Mouse (Mus musculus) adrenal gland, postnatal 4 days (tissue): ENCODE results near the gene Dnajc6. TPM values are rescaled to one million over a fixed set of nuclear protein-coding genes. Genes with fewer than 3 reads are reported as not detected.

Experiments
- DNase-seq, 2 experiments: peaks; one replicate each; pipeline ENCODE4 v3.0.0; 2021 to 2022; ENCODE audit warnings: low spot score in 2 of 2, mixed read lengths in 2 of 2
- total RNA-seq, 2 experiments: library from RNA; stranded (reverse); gene quantifications; 2 replicates each; pipeline ENCODE4 v1.2.3; 2021

The Dnajc6 gene
- total RNA-seq, 2 experiments from 2014 or later = 8.6 to 11.7 TPM

DNA sequence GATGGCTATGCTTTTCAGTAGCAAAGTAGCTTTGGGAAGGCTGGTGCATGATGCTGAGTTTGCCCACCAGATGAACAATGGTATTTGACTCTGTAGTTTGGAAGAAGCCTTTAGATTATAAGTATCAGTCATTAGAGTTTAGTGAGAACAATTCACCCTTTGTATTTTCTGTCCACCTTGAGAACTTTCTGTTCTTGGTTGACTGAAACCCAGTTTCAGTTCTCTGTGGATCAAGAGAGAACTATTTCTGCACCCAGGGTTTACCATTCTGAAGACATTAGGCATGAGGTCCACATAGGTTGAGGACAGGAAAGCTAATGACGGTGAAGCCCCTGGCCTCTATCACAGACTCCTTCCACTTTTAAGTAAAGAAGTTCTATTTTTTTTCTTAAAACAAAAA, 141.0 kb downstream of the Dnajc6 start:
- DNase-seq = no peak

DNA sequence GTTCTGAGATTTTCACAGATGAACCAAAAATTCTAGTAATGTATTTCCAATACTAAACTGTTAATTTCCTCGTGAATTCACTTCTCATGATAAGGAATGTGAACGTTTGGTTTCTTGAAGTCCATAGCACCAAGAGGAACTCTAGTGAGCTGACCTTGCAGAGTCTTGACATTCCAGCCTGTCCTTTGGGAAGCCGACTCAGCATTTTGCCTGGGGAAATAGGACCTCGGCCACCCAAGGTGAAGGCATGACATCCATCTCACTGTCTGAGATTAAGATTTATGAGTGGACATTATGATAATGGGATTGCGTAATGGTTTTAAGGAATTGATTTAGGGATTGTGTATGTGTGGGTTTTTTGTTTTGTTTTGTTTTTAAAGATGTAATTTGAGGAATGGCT, 144.2 kb downstream of the Dnajc6 start:
- DNase-seq = no peak

DNA sequence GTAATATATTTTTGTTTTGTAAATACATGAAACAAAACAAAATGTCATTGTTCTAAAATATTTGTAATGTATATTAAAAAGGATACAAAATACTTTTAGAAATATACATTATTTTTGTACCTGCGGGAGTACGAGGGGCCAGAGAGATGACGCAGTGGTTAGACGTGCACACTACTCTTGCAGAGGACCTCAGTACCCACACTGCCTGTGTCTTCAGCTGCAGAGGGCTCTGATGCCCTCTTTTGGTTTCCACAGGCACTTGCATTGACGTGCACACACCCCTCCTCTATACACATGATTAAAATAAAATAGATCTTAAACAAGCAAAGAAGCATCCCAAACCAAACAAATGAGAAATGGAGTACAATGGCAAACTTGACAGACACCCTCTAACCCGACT, 146.3 kb downstream of the Dnajc6 start:
- DNase-seq = no peak

DNA sequence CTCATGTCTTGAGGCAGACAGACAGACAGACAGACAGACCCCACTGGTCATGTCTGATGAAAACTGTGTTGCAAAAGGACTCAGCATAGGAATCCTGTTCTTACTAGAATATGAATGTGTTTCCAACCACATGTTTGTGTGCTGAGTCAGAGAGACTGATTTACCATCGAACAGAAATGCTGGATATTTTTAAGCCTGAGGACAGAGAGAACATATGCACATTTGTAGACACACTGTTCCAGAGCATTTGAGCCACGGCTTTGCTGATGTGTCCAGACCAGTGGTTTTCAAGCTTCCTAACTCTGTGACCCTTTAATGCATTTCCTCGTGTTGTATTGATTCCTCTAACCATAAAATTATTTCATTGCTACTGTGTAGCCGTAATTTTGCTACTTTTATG, 146.8 kb downstream of the Dnajc6 start:
- no peak for DNase-seq

DNA sequence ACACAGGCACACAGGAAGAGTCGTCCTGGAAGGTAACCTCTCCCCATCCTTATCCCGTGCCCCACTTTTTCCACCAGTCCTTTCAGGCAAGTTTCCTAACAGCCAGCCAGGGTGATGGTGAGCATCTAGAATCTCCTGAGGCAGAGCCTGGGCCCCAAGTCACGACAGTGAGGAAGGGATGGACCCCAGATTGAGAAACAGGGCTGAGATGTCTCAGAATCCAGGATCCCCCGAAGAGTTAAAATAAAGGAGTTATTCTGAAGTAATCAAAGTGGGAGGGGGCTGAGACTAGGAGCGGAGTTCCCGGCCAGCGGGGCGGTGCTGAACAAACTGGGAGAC, 150.4 kb downstream of the Dnajc6 start:
- DNase-seq = no peak

DNA sequence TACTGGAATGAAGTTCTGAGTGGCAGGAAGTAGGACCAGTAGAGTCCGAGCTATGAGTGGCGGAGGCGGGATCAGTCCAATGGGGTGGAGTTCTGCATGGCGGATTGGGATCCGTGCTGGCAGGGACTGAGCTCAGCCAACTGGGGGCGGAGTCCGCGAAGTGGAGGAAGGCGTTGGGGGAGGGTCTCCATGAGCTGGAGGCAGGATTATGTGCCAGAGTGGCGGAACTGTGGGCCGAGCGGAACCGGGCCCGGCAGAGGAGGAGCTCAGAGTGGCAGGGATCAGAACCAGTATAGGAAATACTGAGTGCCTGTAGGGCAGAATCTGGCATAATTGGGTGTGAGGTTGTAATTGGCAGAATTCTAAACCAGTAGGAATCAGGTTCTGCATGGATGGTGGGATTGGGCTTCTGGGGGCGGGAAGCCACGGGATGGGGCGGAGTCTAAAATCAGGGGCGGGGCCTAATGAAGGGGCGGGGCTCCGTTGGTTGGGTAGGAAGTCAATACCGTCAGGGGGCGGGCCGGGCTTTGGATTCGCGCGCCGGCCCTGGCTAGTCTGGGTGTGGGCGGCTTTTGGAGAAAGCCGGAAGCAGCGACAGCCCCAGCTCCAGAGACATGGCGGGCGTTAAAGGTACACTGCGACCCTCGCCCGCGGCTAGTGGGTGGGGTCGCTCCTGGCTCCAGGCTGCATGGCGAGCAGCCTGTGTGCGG, 150.9 kb downstream of the Dnajc6 start, which contains the start of gene Leprot:
TSS of gene Leprot (plus strand) at position 523 of the 710 bp plus-strand sequence.
- peak; percentile 87 to 97 for DNase-seq

DNA sequence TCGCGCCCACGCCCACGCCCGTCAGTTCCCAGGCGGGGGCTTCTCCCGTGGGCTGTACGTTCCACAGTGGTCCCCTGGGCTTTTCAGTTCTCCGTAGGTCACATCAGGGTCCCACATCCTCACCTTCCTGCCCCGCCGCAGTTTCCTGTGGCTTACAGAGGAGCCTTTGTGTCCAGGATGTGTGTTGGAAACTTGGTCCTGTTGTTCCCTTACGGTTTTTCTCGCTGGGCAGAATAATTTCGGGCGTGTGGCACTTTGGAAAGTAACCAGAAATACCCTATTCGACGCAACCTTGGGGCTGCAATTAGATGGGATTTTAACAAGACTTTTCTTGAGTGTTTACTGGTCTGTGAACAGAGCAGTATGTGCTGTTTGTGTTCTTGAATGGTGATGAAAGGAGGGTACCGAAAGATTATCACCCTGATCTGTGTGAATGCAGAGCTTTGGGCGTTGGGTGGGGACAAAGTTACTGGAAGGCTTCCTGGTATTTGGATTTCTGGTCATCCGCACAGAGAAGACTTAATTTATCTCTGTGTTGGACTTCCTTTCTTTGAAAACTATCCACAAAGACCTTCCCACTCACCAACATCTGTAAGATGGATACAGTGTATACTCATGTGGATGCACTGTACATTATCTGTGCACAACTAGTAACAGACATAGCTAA, 151.7 kb downstream of the Dnajc6 start:
- no peak for DNase-seq

DNA sequence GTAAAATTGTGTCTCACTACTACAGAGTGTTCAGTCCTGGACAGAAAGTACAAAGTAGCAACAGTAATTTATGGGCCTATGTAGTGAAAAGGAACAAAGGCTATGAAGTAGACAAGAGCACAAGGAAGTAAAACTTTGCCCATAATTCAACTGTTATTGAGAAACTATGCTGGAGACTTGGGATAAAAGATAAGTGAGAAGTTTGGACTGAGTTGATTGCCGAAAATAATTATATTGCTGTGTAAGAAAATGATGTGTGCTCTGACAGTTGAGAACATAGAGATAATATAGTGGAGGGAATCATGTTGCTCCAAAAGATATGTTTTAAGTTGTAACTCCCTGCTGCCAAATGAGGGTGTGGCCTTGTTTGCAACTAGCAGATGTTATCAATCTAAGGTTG, 152.3 kb downstream of the Dnajc6 start:
- no peak for DNase-seq

DNA sequence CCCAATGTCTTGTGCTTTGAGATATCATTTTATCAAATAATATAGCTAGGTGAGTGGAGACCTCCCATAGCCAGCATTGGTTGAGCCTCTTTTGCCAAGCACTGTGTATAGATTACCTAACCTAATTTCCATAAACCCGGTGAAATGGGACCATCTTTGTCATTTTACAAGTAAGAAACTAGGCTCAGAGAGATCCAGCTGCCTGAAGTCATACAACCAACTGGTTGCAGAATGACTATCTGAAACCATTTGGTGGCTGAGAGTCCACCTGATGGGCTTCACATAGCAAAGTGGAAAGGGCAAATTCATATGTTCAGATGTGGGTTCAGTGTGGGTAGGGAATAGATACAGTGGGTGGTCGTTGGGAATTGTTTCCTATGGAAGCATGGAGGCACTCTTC, 154.5 kb downstream of the Dnajc6 start:
- no peak for DNase-seq

DNA sequence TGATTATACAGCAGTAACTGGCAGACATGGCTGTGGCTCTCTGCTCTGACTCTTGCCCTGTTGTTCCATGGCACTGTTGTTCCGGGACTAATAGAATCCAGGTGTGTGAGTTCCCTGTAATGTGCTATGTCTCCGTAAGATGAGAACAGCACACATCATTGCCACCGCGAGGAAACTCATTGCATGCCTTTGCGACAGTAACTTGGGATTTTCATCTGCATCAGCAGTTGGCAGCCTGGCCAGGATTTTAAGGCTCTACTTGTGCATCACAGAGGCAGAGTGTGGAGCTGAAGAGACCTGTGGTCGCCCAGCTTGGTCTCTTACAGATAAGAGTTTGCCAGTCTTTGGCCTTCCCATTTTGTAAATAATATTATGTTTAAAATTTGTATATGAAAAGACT, 157.8 kb downstream of the Dnajc6 start:
- DNase-seq = no peak

DNA sequence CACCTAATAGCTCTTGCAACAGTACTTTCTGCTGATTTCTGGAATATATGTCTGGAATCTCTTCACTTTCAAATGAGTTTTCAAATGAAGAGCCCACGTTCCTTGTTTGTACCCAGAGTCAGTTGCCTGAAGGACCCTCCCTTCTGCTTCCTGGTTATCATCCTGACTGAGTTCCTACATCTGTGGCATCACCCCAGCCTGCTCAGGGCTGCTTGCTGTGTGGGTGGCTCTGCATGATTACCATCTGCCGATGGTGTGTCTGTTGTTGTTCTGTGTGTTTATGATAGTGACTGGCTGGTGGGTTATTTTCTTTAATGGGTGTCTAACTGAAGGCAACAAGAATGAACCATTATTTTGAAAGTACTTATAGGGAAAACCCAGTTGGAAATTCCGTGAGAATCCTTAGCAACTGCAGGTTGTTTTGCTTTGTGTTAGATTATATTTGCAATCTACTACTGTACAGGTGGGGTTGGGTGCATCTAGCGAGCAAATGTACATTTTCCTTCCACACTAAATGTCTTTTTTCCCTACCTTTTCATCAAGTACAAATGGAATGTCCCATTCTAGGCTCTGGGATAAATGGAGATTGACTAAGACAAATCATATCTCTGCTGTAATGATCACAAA, 158.5 kb downstream of the Dnajc6 start:
- no peak for DNase-seq

DNA sequence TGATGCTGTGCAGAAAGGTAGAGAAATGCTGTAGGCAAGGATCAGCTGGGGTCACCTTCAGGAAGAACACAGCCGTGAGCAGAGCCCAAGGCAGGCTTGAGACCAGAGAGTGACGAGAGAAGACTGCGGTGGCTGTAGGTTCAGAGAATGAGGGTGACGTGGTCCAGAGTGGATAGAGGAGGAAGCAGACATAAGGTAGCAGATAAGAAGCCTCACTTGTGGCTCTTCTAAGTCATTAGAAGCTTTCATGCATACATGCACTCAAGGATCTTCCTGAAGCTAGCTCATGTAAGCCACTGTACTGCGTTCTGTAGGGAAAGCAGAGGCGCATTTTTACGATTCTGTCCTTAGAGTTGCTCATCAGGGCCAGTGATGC, 159.0 kb downstream of the Dnajc6 start:
- DNase-seq = no peak

DNA sequence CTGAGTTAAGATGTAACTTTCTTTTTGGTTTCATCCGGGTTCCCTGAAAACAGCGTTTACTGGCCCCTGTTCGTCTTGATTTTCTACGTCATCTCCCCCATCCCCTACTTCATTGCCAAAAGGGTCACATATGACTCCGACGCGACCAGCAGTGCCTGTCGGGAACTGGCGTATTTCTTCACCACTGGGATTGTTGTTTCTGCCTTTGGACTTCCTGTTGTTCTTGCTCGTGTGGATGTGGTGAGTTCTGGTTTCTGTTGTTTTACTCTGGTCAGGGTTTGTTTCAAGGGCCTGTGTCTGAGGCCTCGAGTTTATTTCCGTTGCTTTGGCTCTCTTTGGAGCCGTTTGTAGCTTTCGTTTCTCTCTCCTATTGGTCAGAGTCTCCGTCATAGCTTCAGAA, 159.6 kb downstream of the Dnajc6 start:
- no peak for DNase-seq

DNA sequence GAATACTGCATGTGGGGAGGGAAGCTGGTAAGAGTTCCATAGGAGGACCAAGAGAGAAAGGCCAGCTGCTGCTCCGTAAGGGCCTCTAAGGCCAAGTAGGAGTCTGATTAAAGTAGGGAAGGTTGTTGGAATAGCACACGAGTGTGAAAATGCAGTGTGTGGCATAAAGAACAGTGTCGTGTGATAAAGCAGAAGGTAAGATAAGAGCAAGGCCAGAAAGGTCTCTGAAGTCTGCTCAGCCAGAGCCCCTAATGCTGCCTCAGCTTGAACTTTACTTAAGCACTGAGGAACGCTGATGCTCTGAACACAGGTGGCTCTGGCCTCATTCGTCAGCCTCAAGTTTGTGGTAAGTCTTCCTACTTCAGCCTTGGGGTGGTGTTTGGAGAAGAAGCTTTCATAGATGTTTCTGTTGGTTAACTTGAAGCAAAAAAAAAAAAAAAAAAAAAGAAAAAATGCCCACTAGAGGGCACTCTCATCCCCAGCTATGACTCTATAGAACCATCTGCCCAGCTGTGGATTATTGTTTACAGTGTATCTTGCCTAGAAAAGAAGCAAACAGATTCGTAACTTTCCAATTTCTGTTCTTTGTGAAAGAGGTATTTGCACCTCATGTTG, 160.6 kb downstream of the Dnajc6 start:
- DNase-seq = no peak

DNA sequence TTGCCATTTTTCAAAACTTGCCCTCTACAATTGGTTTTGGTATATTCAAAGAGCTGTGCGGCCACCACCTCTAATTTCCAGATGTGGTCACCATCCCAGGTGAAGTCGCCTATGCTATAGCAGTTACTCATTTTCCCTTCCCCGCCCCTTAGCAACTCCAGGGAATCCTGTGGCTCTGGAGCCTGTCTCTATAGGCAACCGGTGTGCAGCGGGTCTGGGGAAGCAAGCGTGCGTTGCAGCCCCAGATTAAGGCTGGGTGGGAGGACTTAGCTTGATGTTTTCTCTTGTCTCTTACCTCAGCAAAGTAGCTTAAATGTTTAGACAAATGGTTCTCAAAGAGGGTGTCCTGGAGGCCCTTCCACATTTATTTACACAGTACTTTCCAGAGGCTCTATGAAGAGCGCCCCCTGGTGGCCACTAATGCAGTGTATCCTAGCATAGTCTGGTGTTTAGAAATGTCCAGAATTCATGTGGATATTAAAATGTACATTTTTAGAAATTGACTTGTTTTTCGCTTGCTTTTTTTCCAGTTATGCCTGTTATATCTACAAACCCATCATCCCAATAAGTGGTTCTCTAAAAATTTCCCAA, 167.8 kb downstream of the Dnajc6 start:
- peak in 1 of 2 experiments; percentile 20 for DNase-seq

DNA sequence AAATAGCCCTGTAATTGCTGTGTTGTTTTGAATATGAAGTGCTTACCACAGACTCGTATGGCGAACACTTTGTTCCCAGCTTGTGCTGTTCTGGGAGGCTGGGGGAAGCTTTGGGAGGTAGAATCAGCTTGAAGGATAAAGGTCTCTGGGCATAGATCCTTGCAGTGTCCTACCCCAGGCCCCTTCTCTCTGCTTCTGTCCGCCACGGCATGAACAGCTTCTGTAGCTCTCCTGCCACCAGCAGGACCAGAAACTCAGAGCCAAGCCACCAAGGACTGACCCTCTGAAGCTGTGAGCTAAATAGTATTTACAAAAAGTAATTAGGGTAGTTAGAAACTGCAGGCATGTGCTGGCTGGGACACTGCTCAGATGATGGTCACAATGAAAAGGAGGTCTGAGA, 168.3 kb downstream of the Dnajc6 start:
- DNase-seq = no peak

DNA sequence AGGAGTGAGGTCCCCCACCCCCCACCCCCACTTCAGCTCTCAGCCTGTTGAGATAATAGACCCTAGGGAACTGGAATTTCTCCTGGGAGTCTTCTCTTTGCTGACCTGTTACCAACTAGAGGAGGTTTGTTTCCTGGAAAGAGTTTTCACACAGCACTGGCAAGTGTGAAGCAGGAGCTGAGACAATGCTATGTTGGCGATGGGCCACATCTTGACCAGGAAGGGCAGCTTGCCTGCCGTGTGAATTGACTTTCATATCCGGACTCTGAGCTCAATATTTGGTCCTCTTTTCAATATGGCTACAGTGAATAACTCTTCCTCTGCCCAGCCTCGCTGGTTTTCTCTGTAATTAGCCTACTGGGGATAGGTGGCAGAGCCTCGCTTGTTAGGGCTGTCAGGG, 172.7 kb downstream of the Dnajc6 start:
- no peak for DNase-seq

DNA sequence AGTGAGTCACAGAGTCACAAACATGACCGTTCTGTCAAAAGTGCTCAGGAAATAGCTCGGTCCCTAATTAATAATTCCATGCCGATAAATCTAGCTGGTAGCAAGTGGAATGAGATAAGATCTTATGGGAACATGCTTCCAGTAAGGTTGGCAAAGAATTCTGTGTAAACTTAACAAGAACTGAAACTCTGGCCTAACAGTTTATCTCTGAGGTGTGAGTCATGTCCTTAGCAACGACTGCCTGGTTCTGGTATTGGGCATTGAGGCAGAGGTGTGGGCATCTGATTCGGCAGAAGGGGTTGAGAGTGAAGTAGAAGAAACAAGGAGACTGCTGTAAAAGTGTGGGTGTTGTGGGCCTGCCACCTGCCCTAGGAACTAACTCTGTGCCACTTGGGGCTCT, 173.4 kb downstream of the Dnajc6 start:
- DNase-seq = no peak

DNA sequence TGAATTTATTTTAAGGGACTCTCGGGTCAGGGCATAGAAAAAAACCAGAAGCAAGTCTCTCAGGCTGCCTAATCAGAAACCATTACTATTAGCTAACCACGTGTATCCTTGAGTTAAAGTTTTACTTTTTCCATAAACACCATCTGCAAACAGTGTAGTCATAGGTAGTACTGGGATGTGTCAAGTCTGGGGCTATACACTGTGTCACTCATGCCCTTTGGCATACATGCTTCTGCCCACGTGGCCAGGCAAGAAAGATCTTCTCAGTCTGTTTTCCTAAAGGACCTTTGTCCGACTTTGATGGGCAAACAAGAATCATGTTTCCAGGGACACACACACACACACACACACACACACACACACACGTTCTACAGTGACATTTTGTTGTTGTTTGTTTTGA, 178.3 kb downstream of the Dnajc6 start:
- DNase-seq = no peak

DNA sequence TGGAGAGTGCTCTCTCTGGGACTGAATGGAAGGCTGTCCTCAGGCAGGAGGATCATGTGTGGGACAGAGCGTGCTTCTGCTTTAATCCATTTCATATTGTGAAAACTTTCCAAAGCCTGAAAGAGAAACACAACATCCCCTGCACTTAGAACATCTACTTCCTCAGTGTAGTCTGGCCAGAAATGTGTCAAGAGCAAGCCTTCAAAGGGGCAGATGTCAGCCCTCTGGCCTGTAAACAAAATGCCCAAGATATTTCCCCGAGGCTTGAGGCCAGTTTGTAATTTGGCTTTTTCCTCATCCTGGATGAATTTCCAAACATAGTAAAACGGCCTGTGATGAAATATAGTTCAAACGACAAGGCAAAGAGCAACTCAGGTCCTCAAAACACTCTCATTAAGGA, 179.3 kb downstream of the Dnajc6 start:
- no peak for DNase-seq

DNA sequence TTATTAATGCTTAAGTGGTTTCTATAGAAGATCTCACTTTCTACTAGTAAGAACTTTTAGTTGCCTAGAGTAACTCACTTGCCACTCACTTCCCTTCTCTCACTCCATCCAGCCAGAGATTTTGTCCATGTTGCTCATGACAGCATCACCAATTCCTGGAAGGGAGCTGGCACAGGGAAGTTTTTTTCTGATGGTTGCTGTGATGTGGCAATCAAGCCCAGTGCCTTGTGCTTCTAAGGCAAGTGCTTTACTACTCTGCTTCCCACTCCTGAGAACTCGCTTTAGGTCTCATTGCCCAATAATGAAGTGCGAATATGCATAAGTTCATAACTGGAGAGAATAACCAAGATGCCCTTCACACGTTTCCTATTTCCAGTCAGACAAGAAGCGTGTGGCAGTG, 186.2 kb downstream of the Dnajc6 start:
- no peak for DNase-seq

DNA sequence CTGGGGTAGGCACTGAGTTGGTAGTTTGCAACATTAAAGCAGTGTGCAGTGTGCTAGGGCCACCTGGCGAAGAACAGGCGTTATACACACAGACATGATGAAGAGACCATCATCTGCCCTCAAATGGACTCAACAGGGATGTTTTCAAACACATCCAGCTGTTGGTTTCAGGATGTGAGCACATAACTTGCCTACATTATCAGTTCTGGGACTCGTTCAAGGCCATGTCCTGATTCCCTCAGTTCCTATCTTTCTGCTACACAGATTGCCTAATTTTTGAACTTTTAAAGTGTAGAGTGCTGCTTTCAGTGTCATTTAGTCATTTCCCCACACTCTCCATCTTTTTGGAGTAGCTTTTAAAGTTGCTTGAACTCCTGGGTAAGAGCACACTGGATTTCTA, 186.6 kb downstream of the Dnajc6 start:
- DNase-seq = no peak
